Mouse (Mus musculus) heart, postnatal 0 days (tissue): ENCODE data around the gene Mrpl20.

Source experiments
- CTCF ChIP-seq: IDR thresholded peaks from 2 replicates; pipeline ENCODE4 v1.5.1; 2016; ENCODE audit warnings: antibody characterized with exemption, control low read depth, low read depth
- EP300 ChIP-seq: IDR thresholded peaks from 2 replicates; pipeline ENCODE4 v1.6.1; 2016; ENCODE audit warnings: antibody characterized with exemption, low read depth

DNA sequence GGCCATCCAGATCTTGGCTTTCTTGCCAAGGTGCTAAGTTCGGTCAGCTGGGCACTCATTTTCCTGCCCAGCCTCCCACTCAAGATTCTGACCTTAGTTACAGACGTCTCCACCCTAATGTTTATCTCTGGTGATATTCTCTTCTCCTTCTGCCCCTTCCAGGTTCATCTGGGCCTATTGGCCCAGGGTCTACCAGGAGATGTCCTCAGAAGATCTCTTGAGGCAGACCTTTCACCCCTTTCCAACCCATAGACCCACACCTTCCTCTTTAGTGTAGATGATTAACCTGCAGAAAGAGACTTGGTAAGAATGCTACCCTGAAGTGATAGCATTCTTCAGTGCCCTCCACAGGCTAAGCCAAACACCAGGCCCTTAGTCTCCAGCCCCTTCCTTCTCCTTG is 31.0 kb upstream of the Mrpl20 start:
- TF ChIP-seq CTCF = no peak
- no peak for TF ChIP-seq EP300
